8 mouse cellular contexts compared by ENCODE assay signal in genomic region chr2:69897039-69897617, GRCm38 (mm10). TPM values are rescaled to one million over a fixed set of nuclear protein-coding genes. Genes with fewer than 3 reads are reported as not detected.
DNase-seq lines count a peak whose midpoint lies in the region; ATAC-seq and TF ChIP-seq lines count a peak whose summit lies in the region.

Gene Ubr3, plus strand, starts transcription at chr2:69897246.

- peak; percentile 84 for ATAC-seq in G1E (ENCODE audit: extremely low read depth, insufficient number of reproducible peaks, low FRiP score, poor library complexity, severe bottlenecking)
- peak; percentile 99 for ATAC-seq in forebrain, embryonic 16.5 days
- ATAC-seq in lung, embryonic 14.5 days (ENCODE audit: insufficient read depth): peak; percentile 99

- peaks cover 22% of the 10 kb centered on the region for H3K36me3 ChIP-seq in G1E (replicated peaks)
- H3K36me3 ChIP-seq in forebrain, embryonic 16.5 days (ENCODE audit: control insufficient read depth, insufficient read depth): no peaks in the 10 kb centered on the region; the same call in 1 of the 2 replicates
- H3K36me3 ChIP-seq in lung, embryonic 14.5 days (ENCODE audit: insufficient read depth): peaks cover 10% of the 10 kb centered on the region
- H3K36me3 ChIP-seq in thymus, adult 2 months (ENCODE audit: control insufficient read depth, insufficient read depth, low read length): no peaks in the 10 kb centered on the region

- peak within 1 kb of the TSS; percentile 100 for H3K4me3 ChIP-seq in G1E (ENCODE audit: low read depth, low read length)
- peak within 1 kb of the TSS; percentile 97 for H3K4me3 ChIP-seq in forebrain, embryonic 16.5 days (replicated peaks; ENCODE audit: low read length)
- H3K4me3 ChIP-seq in layer of hippocampus, adult 2 months: peak within 1 kb of the TSS; percentile 94
- H3K4me3 ChIP-seq in lung, embryonic 14.5 days (ENCODE audit: low read depth, low read length): peak within 1 kb of the TSS; percentile 99
- H3K4me3 ChIP-seq in olfactory bulb, adult 2 months (ENCODE audit: insufficient read depth, low read depth, low read length): peak within 1 kb of the TSS; percentile 99
- peak within 1 kb of the TSS; percentile 66 for H3K4me3 ChIP-seq in thymus, adult 2 months (ENCODE audit: control insufficient read depth, insufficient read depth, low read length)

- DNase-seq in G1E (ENCODE audit: low spot score): peak; percentile 93
- DNase-seq in cerebellum, adult 18-20 months: peak; percentile 97
- peak; percentile 98 to 99 for DNase-seq in heart, postnatal 36 days
- DNase-seq in layer of hippocampus, adult 2 months (ENCODE audit: low spot score in 2 of 2): peak; percentile 97 to 98
- peak; percentile 98 for DNase-seq in lung, embryonic 14.5 days
- peak; percentile 99 for DNase-seq in thymus, adult 2 months

- peak within 1 kb of the TSS; percentile 91 for H3K9ac ChIP-seq in forebrain, embryonic 16.5 days (replicated peaks; ENCODE audit: low read depth, low read length)
- H3K9ac ChIP-seq in lung, embryonic 14.5 days: peak within 1 kb of the TSS; percentile 98

- H3K27me3 ChIP-seq in G1E (ENCODE audit: insufficient read depth, low read length): no peaks in the 10 kb centered on the region
- no peaks in the 10 kb centered on the region for H3K27me3 ChIP-seq in forebrain, embryonic 16.5 days (replicated peaks; ENCODE audit: control insufficient read depth, insufficient read depth, low read length)
- no peaks in the 10 kb centered on the region for H3K27me3 ChIP-seq in lung, embryonic 14.5 days (ENCODE audit: insufficient read depth, low read length)
- no peaks in the 10 kb centered on the region for H3K27me3 ChIP-seq in thymus, adult 2 months (ENCODE audit: control insufficient read depth, insufficient read depth, low read length)

- peak within 1 kb of the TSS; percentile 88 for H3K4me2 ChIP-seq in forebrain, embryonic 16.5 days (ENCODE audit: low read length)
- H3K4me2 ChIP-seq in lung, embryonic 14.5 days: peak within 1 kb of the TSS; percentile 93

- intact Hi-C loops in heart, postnatal 36 days (cut with DNase I): no loop called here

- peak within 1 kb of the TSS; percentile 91 for H3K27ac ChIP-seq in forebrain, embryonic 16.5 days (ENCODE audit: low read length)
- H3K27ac ChIP-seq in layer of hippocampus, adult 2 months: peak within 1 kb of the TSS; percentile 97
- H3K27ac ChIP-seq in lung, embryonic 14.5 days (ENCODE audit: low read depth): peak within 1 kb of the TSS; percentile 93
- peak within 1 kb of the TSS; percentile 94 for H3K27ac ChIP-seq in olfactory bulb, adult 2 months (ENCODE audit: insufficient read depth, low read depth, low read length)
- no peak within 1 kb of the TSS for H3K27ac ChIP-seq in thymus, adult 2 months (ENCODE audit: control insufficient read depth, insufficient read depth, low read length)

- TF ChIP-seq POLR2A in olfactory bulb, adult 2 months (IDR thresholded peaks at IDR 0.05; ENCODE audit: insufficient read depth, low read depth, low read length): peak; percentile 85
- TF ChIP-seq POLR2A in thymus, adult 2 months (IDR thresholded peaks at IDR 0.05; ENCODE audit: control insufficient read depth, extremely low read depth, insufficient read depth, low read length, poor library complexity): peak; percentile 86

- no peak for TF ChIP-seq CTCF in G1E (IDR thresholded peaks at IDR 0.05; ENCODE audit: low read depth, low read length)
- TF ChIP-seq CTCF in layer of hippocampus, adult 2 months (conservative IDR thresholded peaks at IDR 0.05): 0 out of 2 replicates have a peak, but pooled peaks have one; percentile 8
- no peak for TF ChIP-seq CTCF in lung, embryonic 14.5 days (IDR thresholded peaks at IDR 0.05; ENCODE audit: low read depth)
- TF ChIP-seq CTCF in olfactory bulb, adult 2 months (IDR thresholded peaks at IDR 0.05; ENCODE audit: insufficient read depth, low read depth, low read length): no peak
- TF ChIP-seq CTCF in thymus, adult 2 months (IDR thresholded peaks at IDR 0.05; ENCODE audit: borderline replicate concordance, control insufficient read depth, extremely low read depth, insufficient read depth, low read length, poor library complexity): peak; percentile 62; the same call in 1 of the 2 replicates

- no peaks in the 10 kb centered on the region for H3K9me3 ChIP-seq in G1E (replicated peaks)
- H3K9me3 ChIP-seq in forebrain, embryonic 16.5 days (ENCODE audit: control insufficient read depth, low read length): no peaks in the 10 kb centered on the region
- no peaks in the 10 kb centered on the region for H3K9me3 ChIP-seq in lung, embryonic 14.5 days (ENCODE audit: low read depth, low read length)

- under 1% methylated on average over 51 of the region's 65 CpGs for WGBS in forebrain, embryonic 16.5 days
- under 1% methylated on average over 65 of the region's 65 CpGs for WGBS in lung, embryonic 14.5 days
- WGBS in olfactory bulb, adult 2 months: 3% methylated on average over 65 of the region's 65 CpGs
- WGBS in thymus, adult 2 months: 2% methylated on average over 65 of the region's 65 CpGs

- peaks cover 36% of the 10 kb centered on the region for H3K4me1 ChIP-seq in G1E (ENCODE audit: insufficient read depth, low read depth, low read length)
- peaks cover 16% of the 10 kb centered on the region for H3K4me1 ChIP-seq in forebrain, embryonic 16.5 days (replicated peaks; ENCODE audit: control insufficient read depth, insufficient read depth, low read length)
- no peaks in the 10 kb centered on the region for H3K4me1 ChIP-seq in lung, embryonic 14.5 days (ENCODE audit: insufficient read depth)
- no peaks in the 10 kb centered on the region for H3K4me1 ChIP-seq in olfactory bulb, adult 2 months (ENCODE audit: control insufficient read depth, insufficient read depth, low read length)
- H3K4me1 ChIP-seq in thymus, adult 2 months (replicated peaks; ENCODE audit: control insufficient read depth, insufficient read depth, low read length): peaks cover 7% of the 10 kb centered on the region

RNA-seq across cellular contexts. Expression of gene Ubr3, which starts in this region (rescaled TPM):
- total RNA-seq in G1E (2014; fragmentation: Nextera tagmentation): 78.9 and 104 TPM in 2 replicates
- total RNA-seq in G1E (2017): 33.7 and 40.5 TPM in 2 replicates
- polyA plus RNA-seq in G1E (2012): 12.7 and 17.0 TPM in 2 replicates
- polyA plus RNA-seq in forebrain, embryonic 16.5 days (2015; fragmentation: Nextera tagmentation; extraction: Ambion mirVana): 15.6 and 18.2 TPM in 2 replicates
- 100 to 1,000 TPM; 125 to 133 TPM for total RNA-seq in heart, postnatal 36 days (2021)
- total RNA-seq in layer of hippocampus, adult 2 months (2021): 100 to 1,000 TPM; 121 to 128 TPM
- 19.5 and 20.1 TPM in 2 replicates for polyA plus RNA-seq in lung, embryonic 14.5 days (2014; fragmentation: Nextera tagmentation; extraction: Ambion mirVana)
- polyA plus RNA-seq in olfactory bulb, adult 2 months (2012; ENCODE audit: insufficient read depth, insufficient read length, low replicate concordance, missing spikeins): 194 TPM in 1 of 2 replicates, not detected in the other
- polyA plus RNA-seq in thymus, adult 2 months (2012; rRNA removed): 13.7 and 13.9 TPM in 2 replicates

Comparison
In these comparisons a context has a peak if more than half of its experiments do, and no peak if none do; other contexts are left out.
1. CTCF ChIP-seq: peak in layer of hippocampus, adult 2 months (single experiment) and thymus, adult 2 months (single experiment); none in G1E (single experiment), lung, embryonic 14.5 days (single experiment) and olfactory bulb, adult 2 months (single experiment).
2. Peak in every context shown above with its lines, with median percentiles within 50 percentile points of each other: ATAC-seq, DNase-seq and H3K4me3 ChIP-seq.